Mouse (Mus musculus): ENCODE data around the gene Cebpa.

GRCm38 (mm10) chr7:35130059-35130738 lies 11.1 kb downstream of the Cebpa start:
- TF ChIP-seq CTCF (IDR thresholded peaks at IDR 0.05; ENCODE audit: low read depth) (no peak), EP300 (IDR thresholded peaks at IDR 0.05; ENCODE audit: low read depth) (no peak)

Measured in heart, postnatal 0 days (tissue).